Mouse (Mus musculus) olfactory bulb, adult 2 months (tissue): Measurements from ENCODE around the gene Csn1s2a. TPM values are rescaled to one million over a fixed set of nuclear protein-coding genes. Genes with fewer than 3 reads are reported as not detected.
"Not testable (repeated sequence)": the region's sequence is repeated elsewhere in the genome, so short reads cannot be mapped to it uniquely, and the experiment has no call there.

ENCODE experiments used
- H3K27ac ChIP-seq: fragments of 200-500 bp; 2 replicates; pipeline ENCODE4 v1.5.1; 2012; ENCODE audit warnings: low read depth, low read length; ENCODE audit not compliant: insufficient read depth
- H3K4me1 ChIP-seq: fragments of 200-500 bp; 2 replicates; pipeline ENCODE4 v1.6.1; 2012; ENCODE audit warnings: low read length; ENCODE audit not compliant: control insufficient read depth, insufficient read depth
- H3K4me3 ChIP-seq: fragments of 200-500 bp; 2 replicates; pipeline ENCODE4 v1.5.1; 2012; ENCODE audit warnings: mild to moderate bottlenecking, low read depth, low read length, moderate library complexity; ENCODE audit not compliant: insufficient read depth
- CTCF ChIP-seq: fragments of 200-500 bp; IDR thresholded peaks from 2 replicates; pipeline ENCODE4 v1.5.1; 2012; ENCODE audit warnings: low read depth, mild to moderate bottlenecking, low read length, moderate library complexity; ENCODE audit not compliant: insufficient read depth
- POLR2A ChIP-seq: fragments of 200-500 bp; IDR thresholded peaks from 2 replicates; pipeline ENCODE4 v1.6.1; 2012; ENCODE audit warnings: mild to moderate bottlenecking, low read depth, low read length, moderate library complexity; ENCODE audit not compliant: insufficient read depth
- WGBS: fragments of 180-500 bp; shearing (Covaris S2); methylation state at CpG from one replicate; pipeline ENCODE4 v1.1.7; 2018; 5-methylcytosine and 5-hydroxymethylcytosine counted together
- polyA plus RNA-seq: library from polyadenylated mRNA; stranded (reverse); fragments of >200 nt; gene quantifications from 2 replicates; pipeline ENCODE4 v1.2.4, GENCODE M21; 2012; ENCODE audit warnings: low replicate concordance; ENCODE audit not compliant: missing spikeins, insufficient read depth, insufficient read length

The Csn1s2a gene
- not detected in 2 replicates for polyA plus RNA-seq

DNA sequence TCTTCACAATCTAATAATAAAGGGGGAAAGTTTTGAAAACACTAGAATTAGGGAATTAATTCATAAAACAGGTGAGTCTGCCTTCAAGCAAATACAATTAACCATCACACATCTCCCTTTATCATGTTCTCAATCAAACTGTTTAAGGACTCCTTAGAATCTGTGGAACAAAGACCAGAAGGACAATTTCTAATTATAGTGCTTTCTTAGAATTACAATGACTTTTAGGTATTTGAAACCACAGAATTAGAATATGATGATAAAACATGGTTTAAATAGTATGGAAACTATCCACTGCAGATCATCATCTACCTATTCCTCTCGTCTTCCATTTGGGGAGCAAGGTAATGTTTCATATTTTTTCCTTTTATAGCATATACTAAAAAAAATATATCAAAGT is at the start of gene Csn1s2a:
Csn1s2a (plus strand) TSS at position 301 of the 400 bp plus-strand sequence.
- 85% methylated on average over 1 of the region's 1 CpGs for WGBS
- H3K27ac ChIP-seq = no peak within 1 kb of the TSS
- TF ChIP-seq CTCF (no peak), POLR2A (no peak)
- H3K4me3 ChIP-seq = no peak within 1 kb of the TSS
- H3K4me1 ChIP-seq = no peaks in the 10 kb centered on the region

- Histone ChIP-seq H3K4me1 (no peaks in the 10 kb centered on the region), H3K27ac (no peak overlapping the region), H3K4me3 (no peak overlapping the region)
- TF ChIP-seq CTCF (no peak), POLR2A (no peak)
These were observed 39.5 kb upstream of the Csn1s2a start for GRCm38 (mm10) chr5:87734821-87735220.

DNA sequence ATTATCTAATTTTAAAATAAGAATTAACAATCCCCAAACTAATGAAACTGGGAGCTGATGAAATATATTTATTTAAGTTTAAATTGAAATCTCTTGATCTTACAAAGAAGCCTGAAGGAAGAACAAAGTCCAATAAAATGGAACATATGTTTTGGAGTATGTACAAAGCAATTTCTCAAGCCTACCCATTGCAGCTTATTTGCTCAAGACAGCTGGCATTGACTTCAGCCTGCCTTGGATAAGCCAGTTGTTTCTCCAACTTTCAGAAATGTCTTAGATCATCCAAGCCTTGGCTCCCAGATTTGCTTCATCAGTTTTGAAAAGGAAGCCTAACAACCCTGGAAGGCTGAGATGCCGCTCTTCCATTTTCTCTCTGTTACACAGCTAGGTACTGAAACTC is 20.9 kb upstream of the Csn1s2a start:
- Histone ChIP-seq H3K4me3 (no peak overlapping the region), H3K27ac (no peak overlapping the region), H3K4me1 (no peaks in the 10 kb centered on the region)
- WGBS = 91% methylated on average over 1 of the region's 1 CpGs
- TF ChIP-seq POLR2A = no peak
- TF ChIP-seq CTCF = no peak

GRCm38 (mm10) chr5:87764546-87764945 is 9.8 kb upstream of the Csn1s2a start:
- Histone ChIP-seq H3K4me1 (no peaks in the 10 kb centered on the region), H3K4me3 (no peak overlapping the region), H3K27ac (no peak overlapping the region)
- TF ChIP-seq POLR2A = no peak
- no peak for TF ChIP-seq CTCF
- WGBS = 89% methylated on average over 3 of the region's 3 CpGs

GRCm38 (mm10) chr5:87772151-87772550 is 2.2 kb upstream of the Csn1s2a start:
- not testable (repeated sequence) for H3K27ac ChIP-seq, H3K4me1 ChIP-seq, H3K4me3 ChIP-seq
- 60% methylated on average over 2 of the region's 2 CpGs for WGBS

- 59% methylated on average over 4 of the region's 4 CpGs for WGBS
- no peak for TF ChIP-seq CTCF
- TF ChIP-seq POLR2A = no peak
- Histone ChIP-seq H3K4me1 (no peaks in the 10 kb centered on the region), H3K27ac (no peak overlapping the region), H3K4me3 (no peak overlapping the region)
These were observed 8.4 kb downstream of the Csn1s2a start for GRCm38 (mm10) chr5:87782731-87783130.

- H3K4me1 ChIP-seq = no peaks in the 10 kb centered on the region
These were observed 33.4 kb downstream of the Csn1s2a start, which contains the start of gene Csn1s2b for GRCm38 (mm10) chr5:87807782-87808181. Gene Csn1s2b, plus strand, starts transcription at chr5:87808082.

DNA sequence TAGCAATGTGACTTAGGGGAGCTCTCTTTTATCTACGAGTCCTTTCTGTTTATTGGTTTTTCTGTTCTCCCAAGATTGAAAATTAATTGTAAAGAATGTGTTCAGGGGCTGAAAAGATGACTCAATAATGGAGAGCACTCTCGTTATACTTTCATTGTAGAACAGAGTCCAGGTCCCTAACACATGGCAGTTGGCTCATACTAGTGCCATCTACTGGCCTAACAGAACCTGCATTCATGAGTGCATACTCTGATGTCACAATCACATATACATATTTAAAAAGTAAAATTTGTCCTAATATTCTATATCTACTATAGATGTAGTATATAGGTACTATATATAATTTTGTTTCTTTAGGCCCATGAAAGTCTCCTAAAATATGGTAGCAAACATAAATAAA is 34.9 kb downstream of the Csn1s2a start:
- Histone ChIP-seq H3K27ac (no peak overlapping the region), H3K4me3 (no peak overlapping the region), H3K4me1 (no peaks in the 10 kb centered on the region)
- WGBS = 55% methylated on average over 2 of the region's 2 CpGs
- no peak for TF ChIP-seq POLR2A
- TF ChIP-seq CTCF = no peak

More at GRCm38 (mm10) chr5:87807782-87808181, 33.4 kb downstream of the Csn1s2a start, which contains the start of gene Csn1s2b:
- TF ChIP-seq CTCF = no peak
- no peak for TF ChIP-seq POLR2A
- no peak within 1 kb of the TSS for H3K4me3 ChIP-seq
- WGBS = 78% methylated on average over 2 of the region's 2 CpGs
- no peak within 1 kb of the TSS for H3K27ac ChIP-seq

DNA sequence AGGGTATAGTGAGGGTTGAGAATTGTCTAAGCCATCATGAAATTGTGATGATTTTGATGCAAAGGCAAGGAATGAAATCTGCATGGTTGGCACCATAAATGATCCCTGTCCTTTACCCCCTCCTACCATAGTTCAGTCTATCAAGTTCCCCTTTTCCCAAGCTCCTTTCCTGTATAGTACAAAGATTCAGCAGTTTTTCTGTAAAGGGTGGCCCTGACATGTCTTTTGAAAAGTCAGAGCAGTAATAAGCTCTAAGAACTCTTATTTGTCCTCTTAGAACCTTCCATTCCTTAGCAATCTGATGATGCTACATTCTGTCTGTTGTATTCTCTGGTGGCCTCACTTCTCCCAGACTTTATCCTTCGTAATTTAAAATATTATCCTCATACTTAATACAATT is 51.0 kb downstream of the Csn1s2a start, which contains the start of gene Prr27:
Prr27 (plus strand) TSS at position 301 of the 400 bp plus-strand sequence.
- 69% methylated on average over 1 of the region's 1 CpGs for WGBS
- Histone ChIP-seq H3K27ac (no peak within 1 kb of the TSS), H3K4me1 (no peaks in the 10 kb centered on the region), H3K4me3 (no peak within 1 kb of the TSS)
- no peak for TF ChIP-seq CTCF
- TF ChIP-seq POLR2A = no peak

Other genes starting within 250 kb of the Csn1s2a start
- gene Sult1b1, start 236.4 kb upstream of the Csn1s2a start, polyA plus RNA-seq = not detected in 2 replicates
- not detected in 2 replicates for gene Sult1d1, start 205.5 kb upstream of the Csn1s2a start, polyA plus RNA-seq
- gene Sult1e1, start 183.0 kb upstream of the Csn1s2a start, polyA plus RNA-seq = not detected in 2 replicates
- not detected in 2 replicates for gene Csn1s1, start 108.4 kb upstream of the Csn1s2a start, polyA plus RNA-seq
- not detected in 2 replicates for gene Csn2, start 74.9 kb upstream of the Csn1s2a start, polyA plus RNA-seq
- gene Csn1s2b, start 33.5 kb downstream of the Csn1s2a start, polyA plus RNA-seq = not detected in 2 replicates
- not detected in 2 replicates for gene Prr27, start 51.1 kb downstream of the Csn1s2a start, polyA plus RNA-seq
- not detected in 2 replicates for gene Odam, start 110.5 kb downstream of the Csn1s2a start, polyA plus RNA-seq
- not detected in 2 replicates for gene Csn3, start 151.0 kb downstream of the Csn1s2a start, polyA plus RNA-seq
- gene 2310003L06Rik, start 194.9 kb downstream of the Csn1s2a start, polyA plus RNA-seq = not detected in 2 replicates
- gene Gm28434, start 194.9 kb downstream of the Csn1s2a start, polyA plus RNA-seq = not detected in 2 replicates
- not detected in 2 replicates for gene Cabs1, start 204.9 kb downstream of the Csn1s2a start, polyA plus RNA-seq
- not detected in 2 replicates for gene Smr3a, start 228.0 kb downstream of the Csn1s2a start, polyA plus RNA-seq